Mouse (Mus musculus): Measurements from ENCODE around the gene Pitpnm2. TPM values are rescaled to one million over a fixed set of nuclear protein-coding genes. Genes with fewer than 3 reads are reported as not detected.

The Pitpnm2 gene
- polyA plus RNA-seq, 1 experiment from 2014 or later, result 1.5 TPM

GRCm38 (mm10) chr5:124161831-124162230 lies 87.7 kb downstream of the Pitpnm2 start:
- Histone ChIP-seq H3K4me3 (replicated peaks) (no peak overlapping the region), H3K9me3 (replicated peaks) (no peaks in the 10 kb centered on the region), H3K27me3 (no peaks in the 10 kb centered on the region), H3K4me1 (replicated peaks) (peaks cover 47% of the 10 kb centered on the region), H3K27ac (replicated peaks) (no peak overlapping the region), H3K36me3 (replicated peaks) (no peaks in the 10 kb centered on the region), H3K9ac (no peak overlapping the region), H3K4me2 (no peak overlapping the region)
- 61% methylated on average over 10 of the region's 10 CpGs for WGBS (ENCODE audit: insufficient replicate concordance)
- ATAC-seq (ENCODE audit: insufficient read depth), result no peak

DNA sequence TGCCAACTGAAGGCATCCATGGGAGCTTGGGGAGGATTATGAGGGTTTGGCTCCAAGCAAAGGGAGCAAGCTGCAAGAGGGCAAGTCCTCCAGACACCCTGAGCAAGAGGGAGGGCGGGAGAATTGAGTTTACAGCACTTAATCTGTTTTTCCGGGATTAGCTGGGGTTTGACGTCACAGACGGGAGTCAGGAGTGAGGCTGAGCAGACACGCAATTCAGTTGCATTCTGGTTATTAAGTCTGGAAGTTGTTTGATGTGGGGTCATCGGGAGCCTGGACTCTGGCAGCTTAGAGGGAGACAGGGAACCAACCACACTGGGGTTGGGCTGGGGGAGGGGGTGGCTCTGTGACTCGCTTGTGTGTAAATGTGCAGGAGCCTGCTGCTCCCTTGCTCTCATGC lies 90.1 kb downstream of the Pitpnm2 start:
- H3K36me3 ChIP-seq (replicated peaks), result no peaks in the 10 kb centered on the region
- ATAC-seq (ENCODE audit: insufficient read depth), result no peak
- no peak overlapping the region for H3K9ac ChIP-seq
- peaks cover 28% of the 10 kb centered on the region; the same call in 1 of the 2 replicates for H3K4me1 ChIP-seq (replicated peaks)
- H3K9me3 ChIP-seq (replicated peaks), result no peaks in the 10 kb centered on the region
- H3K27ac ChIP-seq (replicated peaks), result no peak overlapping the region
- no peak overlapping the region for H3K4me3 ChIP-seq (replicated peaks)
- no peak overlapping the region for H3K4me2 ChIP-seq
- no peaks in the 10 kb centered on the region for H3K27me3 ChIP-seq
- WGBS (ENCODE audit: insufficient replicate concordance), result 58% methylated on average over 7 of the region's 7 CpGs

- 66% methylated on average over 4 of the region's 4 CpGs for WGBS (ENCODE audit: insufficient replicate concordance)
- H3K4me1 ChIP-seq (replicated peaks), result peaks cover 26% of the 10 kb centered on the region; the same call in 1 of the 2 replicates
- H3K4me3 ChIP-seq (replicated peaks), result no peak overlapping the region
- no peak overlapping the region for H3K4me2 ChIP-seq
- no peaks in the 10 kb centered on the region for H3K27me3 ChIP-seq
- no peak overlapping the region for H3K27ac ChIP-seq (replicated peaks)
- ATAC-seq (ENCODE audit: insufficient read depth), result no peak
- no peak overlapping the region for H3K9ac ChIP-seq
- H3K9me3 ChIP-seq (replicated peaks), result no peaks in the 10 kb centered on the region
- no peaks in the 10 kb centered on the region for H3K36me3 ChIP-seq (replicated peaks)
Measured at GRCm38 (mm10) chr5:124158305-124158704, 91.3 kb downstream of the Pitpnm2 start.

DNA sequence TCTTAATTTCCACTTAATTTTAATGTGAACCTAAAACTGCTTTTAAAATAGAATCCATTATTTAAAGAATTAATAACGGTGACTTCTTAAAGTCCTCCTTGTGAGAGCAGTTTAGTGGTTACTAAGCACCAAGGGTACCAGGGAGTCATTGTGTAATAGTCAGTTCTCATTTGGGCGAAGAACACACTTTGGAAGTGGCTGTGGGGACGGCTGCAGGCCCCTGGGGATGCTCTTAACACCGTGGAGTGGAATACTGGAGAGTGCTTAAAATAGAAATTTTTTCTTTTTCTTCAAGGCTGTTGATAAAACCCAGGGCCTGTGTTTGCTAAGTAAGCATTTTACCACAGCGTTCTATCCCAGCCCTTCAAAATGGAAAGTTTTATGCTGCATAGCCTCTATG lies 93.6 kb downstream of the Pitpnm2 start:
- Histone ChIP-seq H3K9ac (no peak overlapping the region), H3K36me3 (replicated peaks) (0 out of 2 replicates have a peak, but pooled peaks cover 3% of the 10 kb centered on the region), H3K27ac (replicated peaks) (no peak overlapping the region), H3K9me3 (replicated peaks) (no peaks in the 10 kb centered on the region), H3K27me3 (no peaks in the 10 kb centered on the region), H3K4me2 (no peak overlapping the region), H3K4me1 (replicated peaks) (0 out of 2 replicates have a peak, but pooled peaks cover 11% of the 10 kb centered on the region), H3K4me3 (replicated peaks) (no peak overlapping the region)
- WGBS (ENCODE audit: insufficient replicate concordance), result 75% methylated on average over 5 of the region's 5 CpGs
- ATAC-seq (ENCODE audit: insufficient read depth), result no peak

DNA sequence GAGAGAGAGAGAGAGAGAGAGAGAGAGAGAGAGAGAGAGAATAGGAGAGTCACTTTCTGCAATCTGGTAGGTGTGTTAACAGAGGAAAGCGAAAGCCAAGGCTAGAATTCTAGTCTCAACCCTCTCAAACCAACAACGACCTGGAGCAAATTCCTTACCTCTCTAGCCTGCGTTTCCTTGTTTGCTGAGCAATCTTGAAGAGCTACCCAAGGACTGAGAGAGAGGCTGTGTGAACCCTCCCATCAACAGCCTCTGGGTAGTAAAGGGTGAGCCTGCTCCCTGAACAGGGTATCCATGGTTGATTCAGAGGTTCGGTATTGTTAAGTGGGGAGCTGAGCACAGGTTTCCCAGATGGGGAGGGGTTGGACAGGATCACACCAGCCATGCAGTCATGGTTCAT lies 96.8 kb downstream of the Pitpnm2 start:
- H3K4me3 ChIP-seq (replicated peaks), result no peak overlapping the region
- H3K4me1 ChIP-seq (replicated peaks), result no peaks in the 10 kb centered on the region
- no peak overlapping the region for H3K9ac ChIP-seq
- no peaks in the 10 kb centered on the region for H3K9me3 ChIP-seq (replicated peaks)
- H3K4me2 ChIP-seq, result no peak overlapping the region
- 79% methylated on average over 4 of the region's 4 CpGs for WGBS (ENCODE audit: insufficient replicate concordance)
- no peaks in the 10 kb centered on the region for H3K27me3 ChIP-seq
- peaks cover 5% of the 10 kb centered on the region; the same call in 1 of the 2 replicates for H3K36me3 ChIP-seq (replicated peaks)
- no peak for ATAC-seq (ENCODE audit: insufficient read depth)
- no peak overlapping the region for H3K27ac ChIP-seq (replicated peaks)

GRCm38 (mm10) chr5:124150895-124151294 lies 98.7 kb downstream of the Pitpnm2 start:
- H3K9me3 ChIP-seq (replicated peaks), result no peaks in the 10 kb centered on the region
- no peaks in the 10 kb centered on the region for H3K4me1 ChIP-seq (replicated peaks)
- H3K36me3 ChIP-seq (replicated peaks), result peaks cover 7% of the 10 kb centered on the region; the same call in 1 of the 2 replicates
- no peaks in the 10 kb centered on the region for H3K27me3 ChIP-seq
- no peak overlapping the region for H3K4me2 ChIP-seq
- no peak overlapping the region for H3K27ac ChIP-seq (replicated peaks)
- no peak for ATAC-seq (ENCODE audit: insufficient read depth)
- no peak overlapping the region for H3K4me3 ChIP-seq (replicated peaks)
- H3K9ac ChIP-seq, result no peak overlapping the region
- WGBS (ENCODE audit: insufficient replicate concordance), result 78% methylated on average over 7 of the region's 7 CpGs

- no peak overlapping the region for H3K27ac ChIP-seq (replicated peaks)
- 42% methylated on average over 5 of the region's 5 CpGs for WGBS (ENCODE audit: insufficient replicate concordance)
- H3K27me3 ChIP-seq, result no peaks in the 10 kb centered on the region
- no peaks in the 10 kb centered on the region for H3K4me1 ChIP-seq (replicated peaks)
- H3K9ac ChIP-seq, result no peak overlapping the region
- peaks cover 11% of the 10 kb centered on the region; the same call in 1 of the 2 replicates for H3K36me3 ChIP-seq (replicated peaks)
- ATAC-seq (ENCODE audit: insufficient read depth), result no peak
- H3K4me2 ChIP-seq, result no peak overlapping the region
- no peak overlapping the region for H3K4me3 ChIP-seq (replicated peaks)
- H3K9me3 ChIP-seq (replicated peaks), result no peaks in the 10 kb centered on the region
Measured at GRCm38 (mm10) chr5:124149028-124149427, 100.5 kb downstream of the Pitpnm2 start.

DNA sequence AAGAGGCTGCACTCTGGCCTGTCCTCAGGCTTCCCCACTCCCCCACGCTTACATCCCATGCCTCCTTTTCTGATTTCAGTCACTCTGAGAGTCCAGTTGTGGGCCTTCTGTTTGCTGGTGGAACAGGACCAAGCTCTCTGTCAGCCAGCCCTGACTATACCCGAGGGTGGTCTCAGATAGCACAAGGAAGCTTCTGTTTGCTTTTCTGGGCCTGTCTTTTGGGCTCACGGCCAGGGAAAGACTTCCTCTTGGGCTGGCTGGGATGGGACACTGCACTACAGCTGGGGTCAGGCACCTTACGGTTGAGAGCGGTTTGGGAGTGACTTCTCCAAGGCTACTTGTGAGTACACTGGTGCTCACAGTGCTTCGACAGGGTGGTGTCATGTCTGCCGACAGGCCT lies 111.5 kb downstream of the Pitpnm2 start:
- Histone ChIP-seq H3K27ac (replicated peaks) (no peak overlapping the region), H3K9ac (no peak overlapping the region), H3K36me3 (replicated peaks) (peaks cover 32% of the 10 kb centered on the region), H3K4me3 (replicated peaks) (no peak overlapping the region), H3K9me3 (replicated peaks) (no peaks in the 10 kb centered on the region), H3K27me3 (no peaks in the 10 kb centered on the region), H3K4me2 (no peak overlapping the region), H3K4me1 (replicated peaks) (0 out of 2 replicates have a peak, but pooled peaks cover 6% of the 10 kb centered on the region)
- WGBS (ENCODE audit: insufficient replicate concordance), result 68% methylated on average over 7 of the region's 7 CpGs
- ATAC-seq (ENCODE audit: insufficient read depth), result no peak

DNA sequence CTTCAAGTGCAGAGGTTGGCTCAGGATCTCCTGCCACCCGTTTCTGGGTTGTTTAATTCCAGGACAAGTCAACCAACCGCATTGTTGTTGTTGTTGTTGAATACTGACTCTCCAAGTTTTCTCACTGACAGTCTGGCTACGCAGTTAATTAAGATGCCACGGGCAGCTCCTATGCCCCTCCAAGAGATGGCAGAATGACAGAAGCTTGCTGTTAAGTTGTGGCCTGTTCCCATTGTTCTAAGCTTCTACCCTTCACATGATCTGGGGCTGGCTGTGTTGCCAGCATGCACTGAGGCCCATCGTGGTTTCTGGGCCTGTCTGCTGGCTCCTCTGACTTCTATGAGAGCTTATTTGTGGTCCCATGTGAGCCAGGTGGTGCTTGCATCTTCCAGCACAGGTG lies 115.3 kb downstream of the Pitpnm2 start:
- Histone ChIP-seq H3K36me3 (replicated peaks) (peaks cover 28% of the 10 kb centered on the region), H3K9ac (no peak overlapping the region), H3K9me3 (replicated peaks) (no peaks in the 10 kb centered on the region), H3K4me3 (replicated peaks) (no peak overlapping the region), H3K27me3 (no peaks in the 10 kb centered on the region), H3K4me2 (no peak overlapping the region), H3K4me1 (replicated peaks) (0 out of 2 replicates have a peak, but pooled peaks cover 6% of the 10 kb centered on the region), H3K27ac (replicated peaks) (no peak overlapping the region)
- 76% methylated on average over 5 of the region's 5 CpGs for WGBS (ENCODE audit: insufficient replicate concordance)
- ATAC-seq (ENCODE audit: insufficient read depth), result no peak

DNA sequence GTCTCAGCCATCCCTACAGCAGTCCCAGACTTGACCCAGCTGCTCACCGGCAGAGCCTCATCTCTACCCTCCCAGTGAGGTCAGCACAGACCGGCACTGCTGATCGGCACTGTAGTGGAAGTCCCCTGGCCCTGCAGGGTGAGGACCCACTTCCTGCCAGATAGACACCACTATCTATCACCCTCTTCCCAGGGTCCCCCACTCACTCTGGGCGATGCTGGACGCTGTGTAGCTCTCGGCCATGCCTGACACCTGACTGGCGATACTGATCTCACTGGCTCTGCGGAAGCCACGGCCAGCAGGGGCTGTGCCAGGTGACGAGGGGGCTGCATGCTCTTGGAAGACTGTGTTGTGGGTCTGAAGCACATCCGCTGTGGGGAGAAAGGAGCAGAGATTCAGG lies 124.5 kb downstream of the Pitpnm2 start:
- no peak for ATAC-seq (ENCODE audit: insufficient read depth)
- no peak overlapping the region for H3K27ac ChIP-seq (replicated peaks)
- H3K4me2 ChIP-seq, result no peak overlapping the region
- WGBS (ENCODE audit: insufficient replicate concordance), result 76% methylated on average over 11 of the region's 11 CpGs
- no peaks in the 10 kb centered on the region for H3K9me3 ChIP-seq (replicated peaks)
- H3K36me3 ChIP-seq (replicated peaks), result peaks cover 32% of the 10 kb centered on the region
- no peaks in the 10 kb centered on the region for H3K4me1 ChIP-seq (replicated peaks)
- no peaks in the 10 kb centered on the region for H3K27me3 ChIP-seq
- no peak overlapping the region for H3K4me3 ChIP-seq (replicated peaks)
- H3K9ac ChIP-seq, result no peak overlapping the region

- Histone ChIP-seq H3K27ac (replicated peaks) (no peak overlapping the region), H3K27me3 (no peaks in the 10 kb centered on the region), H3K9me3 (replicated peaks) (no peaks in the 10 kb centered on the region), H3K9ac (no peak overlapping the region), H3K36me3 (replicated peaks) (peaks cover 52% of the 10 kb centered on the region), H3K4me3 (replicated peaks) (no peak overlapping the region), H3K4me1 (replicated peaks) (peaks cover 19% of the 10 kb centered on the region), H3K4me2 (no peak overlapping the region)
- 88% methylated on average over 18 of the region's 18 CpGs for WGBS (ENCODE audit: insufficient replicate concordance)
- no peak for ATAC-seq (ENCODE audit: insufficient read depth)
Measured at GRCm38 (mm10) chr5:124122357-124122756, 127.2 kb downstream of the Pitpnm2 start.

DNA sequence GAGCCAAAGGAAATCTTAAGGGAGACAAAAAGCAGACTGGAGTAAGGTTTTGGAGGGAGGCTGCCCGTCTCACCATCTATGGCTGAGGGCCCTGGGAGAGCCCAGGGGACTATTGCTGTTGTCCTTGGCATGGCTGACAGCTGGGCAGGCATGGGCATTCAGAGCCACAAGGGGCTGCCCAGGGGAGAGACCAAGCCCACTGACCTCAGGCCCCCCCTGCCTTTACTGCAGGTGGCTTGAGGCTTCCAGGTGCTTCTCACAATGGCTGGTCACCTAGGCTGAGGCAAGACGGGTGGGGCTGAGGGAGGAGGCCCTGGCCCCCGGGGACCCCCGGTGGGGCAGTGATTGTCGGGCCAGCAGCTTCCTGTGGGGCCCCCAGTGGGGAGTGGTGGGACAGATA lies 130.4 kb downstream of the Pitpnm2 start:
- WGBS (ENCODE audit: insufficient replicate concordance), result 46% methylated on average over 5 of the region's 5 CpGs
- peaks cover 57% of the 10 kb centered on the region for H3K36me3 ChIP-seq (replicated peaks)
- ATAC-seq (ENCODE audit: insufficient read depth), result no peak

More for the DNA sequence above, 130.4 kb downstream of the Pitpnm2 start:
- Histone ChIP-seq H3K4me3 (replicated peaks) (no peak overlapping the region), H3K4me1 (replicated peaks) (peaks cover 47% of the 10 kb centered on the region), H3K9me3 (replicated peaks) (no peaks in the 10 kb centered on the region), H3K27me3 (no peaks in the 10 kb centered on the region), H3K9ac (no peak overlapping the region), H3K4me2 (no peak overlapping the region), H3K27ac (replicated peaks) (no peak overlapping the region)

Measured in liver, embryonic 15.5 days (tissue).